Comparison of ENCODE assay signal across 7 mouse cellular contexts in the genomic region with DNA sequence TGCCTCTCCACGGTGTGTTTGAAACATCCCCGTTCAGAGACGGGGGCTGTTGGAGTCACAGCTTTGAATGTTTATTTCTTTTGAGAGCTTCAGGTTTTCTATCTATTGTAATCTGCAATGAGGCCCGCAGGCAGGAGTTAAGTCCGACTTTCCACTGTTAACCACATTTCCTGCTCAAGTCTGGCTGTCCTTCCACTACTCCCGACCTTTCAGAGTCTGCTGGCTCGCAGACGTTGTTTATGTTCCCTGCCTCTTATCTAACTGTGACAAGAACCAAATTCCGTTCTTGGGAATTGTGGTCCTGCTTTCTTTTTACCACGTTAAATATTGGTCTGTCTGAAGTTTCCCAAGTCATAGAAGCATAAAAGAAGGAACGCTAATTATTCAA. TPM values are rescaled to one million over a fixed set of nuclear protein-coding genes. Genes with fewer than 3 reads are reported as not detected.
DNase-seq lines count a peak whose midpoint lies in the region; ATAC-seq and TF ChIP-seq lines count a peak whose summit lies in the region.

No protein-coding gene starts in this region.

- peak overlapping the region; percentile 72 for H3K4me3 ChIP-seq in G1E (ENCODE audit: low read depth, low read length)
- H3K4me3 ChIP-seq in embryonic facial prominence, embryonic 10.5 days: peak overlapping the region; percentile 34; the same call in 1 of the 2 replicates
- 0 out of 2 replicates have a peak overlapping the region, but pooled peaks have one; percentile 15 for H3K4me3 ChIP-seq in intestine, embryonic 14.5 days (ENCODE audit: low read depth, low read length)
- H3K4me3 ChIP-seq in liver, postnatal 0 days (ENCODE audit: low read depth, low read length): peak overlapping the region; percentile 63
- H3K4me3 ChIP-seq in forebrain, embryonic 16.5 days (replicated peaks; ENCODE audit: low read length): no peak overlapping the region

- no peak; the same call in 1 of the 2 replicates for ATAC-seq in G1E (ENCODE audit: extremely low read depth, insufficient number of reproducible peaks, low FRiP score, poor library complexity, severe bottlenecking)
- ATAC-seq in intestine, embryonic 14.5 days (replicated peaks; ENCODE audit: low FRiP score, low TSS enrichment, low read depth): no peak
- peak; percentile 66 for ATAC-seq in liver, postnatal 0 days
- ATAC-seq in forebrain, embryonic 16.5 days: no peak

- no peak; the same call in 1 of the 2 replicates for TF ChIP-seq EP300 in liver, postnatal 0 days (IDR thresholded peaks at IDR 0.05; ENCODE audit: low read depth)

- H3K4me2 ChIP-seq in intestine, embryonic 14.5 days (ENCODE audit: low read length): peak overlapping the region; percentile 42
- H3K4me2 ChIP-seq in liver, postnatal 0 days (ENCODE audit: low read depth, low read length): peak overlapping the region; percentile 67
- H3K4me2 ChIP-seq in forebrain, embryonic 16.5 days (ENCODE audit: low read length): no peak overlapping the region

- no peaks in the 10 kb centered on the region for H3K9me3 ChIP-seq in G1E (replicated peaks)
- no peaks in the 10 kb centered on the region for H3K9me3 ChIP-seq in embryonic facial prominence, embryonic 10.5 days
- no peaks in the 10 kb centered on the region for H3K9me3 ChIP-seq in intestine, embryonic 14.5 days (ENCODE audit: control insufficient read depth, low read length)
- H3K9me3 ChIP-seq in liver, postnatal 0 days (ENCODE audit: low read length): no peaks in the 10 kb centered on the region
- no peaks in the 10 kb centered on the region for H3K9me3 ChIP-seq in forebrain, embryonic 16.5 days (ENCODE audit: control insufficient read depth, low read length)

- 39% methylated on average over 11 of the region's 11 CpGs for WGBS in embryonic facial prominence, embryonic 10.5 days
- WGBS in intestine, embryonic 14.5 days: 9% methylated on average over 11 of the region's 11 CpGs
- 9% methylated on average over 11 of the region's 11 CpGs for WGBS in liver, postnatal 0 days (ENCODE audit: insufficient replicate concordance)
- 67% methylated on average over 11 of the region's 11 CpGs for WGBS in forebrain, embryonic 16.5 days

- no peaks in the 10 kb centered on the region for H3K27me3 ChIP-seq in G1E (ENCODE audit: insufficient read depth, low read length)
- H3K27me3 ChIP-seq in embryonic facial prominence, embryonic 10.5 days (replicated peaks; ENCODE audit: low read depth, poor library complexity, severe bottlenecking): no peaks in the 10 kb centered on the region
- no peaks in the 10 kb centered on the region for H3K27me3 ChIP-seq in intestine, embryonic 14.5 days (replicated peaks; ENCODE audit: control insufficient read depth, insufficient read depth, low read length)
- H3K27me3 ChIP-seq in liver, postnatal 0 days (ENCODE audit: insufficient read depth, low read length): no peaks in the 10 kb centered on the region
- no peaks in the 10 kb centered on the region for H3K27me3 ChIP-seq in forebrain, embryonic 16.5 days (replicated peaks; ENCODE audit: control insufficient read depth, insufficient read depth, low read length)

- no peak for DNase-seq in G1E (ENCODE audit: low spot score)
- DNase-seq in embryonic facial prominence, embryonic 10.5 days (ENCODE audit: low spot score): no peak
- DNase-seq in intestine, embryonic 14.5 days (ENCODE audit: low spot score): no peak
- DNase-seq in liver, postnatal 0 days: no peak
- no peak for DNase-seq in layer of hippocampus, adult 9-10 months (ENCODE audit: low spot score)
- no peak for DNase-seq in cerebellum, postnatal 36 days

- H3K36me3 ChIP-seq in G1E (replicated peaks): peaks cover 11% of the 10 kb centered on the region
- no peaks in the 10 kb centered on the region for H3K36me3 ChIP-seq in embryonic facial prominence, embryonic 10.5 days (replicated peaks)
- no peaks in the 10 kb centered on the region for H3K36me3 ChIP-seq in intestine, embryonic 14.5 days (ENCODE audit: control insufficient read depth, insufficient read depth, low read length)
- H3K36me3 ChIP-seq in liver, postnatal 0 days (replicated peaks; ENCODE audit: insufficient read depth, low read length): no peaks in the 10 kb centered on the region
- no peaks in the 10 kb centered on the region for H3K36me3 ChIP-seq in forebrain, embryonic 16.5 days (ENCODE audit: control insufficient read depth, insufficient read depth)

- no peak for TF ChIP-seq CTCF in G1E (IDR thresholded peaks at IDR 0.05; ENCODE audit: low read depth, low read length)
- no peak for TF ChIP-seq CTCF in liver, postnatal 0 days (IDR thresholded peaks at IDR 0.05; ENCODE audit: low read depth)

- peak overlapping the region; percentile 22; the same call in 1 of the 2 replicates for H3K9ac ChIP-seq in intestine, embryonic 14.5 days (ENCODE audit: low read length)
- peak overlapping the region; percentile 78 for H3K9ac ChIP-seq in liver, postnatal 0 days (replicated peaks)
- no peak overlapping the region for H3K9ac ChIP-seq in forebrain, embryonic 16.5 days (replicated peaks; ENCODE audit: low read depth, low read length)

- H3K4me1 ChIP-seq in G1E (ENCODE audit: insufficient read depth, low read depth, low read length): peaks cover 65% of the 10 kb centered on the region
- peaks cover 35% of the 10 kb centered on the region for H3K4me1 ChIP-seq in embryonic facial prominence, embryonic 10.5 days
- peaks cover 27% of the 10 kb centered on the region for H3K4me1 ChIP-seq in intestine, embryonic 14.5 days (replicated peaks; ENCODE audit: control insufficient read depth, insufficient read depth, low read length)
- H3K4me1 ChIP-seq in liver, postnatal 0 days (ENCODE audit: insufficient read depth): peaks cover 20% of the 10 kb centered on the region
- no peaks in the 10 kb centered on the region for H3K4me1 ChIP-seq in forebrain, embryonic 16.5 days (replicated peaks; ENCODE audit: control insufficient read depth, insufficient read depth, low read length)

- H3K27ac ChIP-seq in embryonic facial prominence, embryonic 10.5 days (replicated peaks): peak overlapping the region; percentile 75
- peak overlapping the region; percentile 88 for H3K27ac ChIP-seq in intestine, embryonic 14.5 days (ENCODE audit: low read depth)
- peak overlapping the region; percentile 97 for H3K27ac ChIP-seq in liver, postnatal 0 days (ENCODE audit: low read depth)
- H3K27ac ChIP-seq in forebrain, embryonic 16.5 days (ENCODE audit: low read length): no peak overlapping the region

RNA-seq across cellular contexts. Expression of gene Art4, which starts 0.3 kb away (rescaled TPM):
- total RNA-seq in G1E (2014; fragmentation: Nextera tagmentation) (14.2 and 27.8 TPM in 2 replicates), G1E (2017) (30.5 and 31.7 TPM in 2 replicates)
- 1.7 and 1.8 TPM in 2 replicates for polyA plus RNA-seq in G1E (2012)
- 2.2 and 2.6 TPM in 2 replicates for polyA plus RNA-seq in embryonic facial prominence, embryonic 10.5 days (2016; fragmentation: Nextera tagmentation; extraction: Ambion mirVana)
- 2.0 and 3.5 TPM in 2 replicates for polyA plus RNA-seq in intestine, embryonic 14.5 days (2014; fragmentation: Nextera tagmentation; extraction: Ambion mirVana)
- polyA plus RNA-seq in liver, postnatal 0 days (2015; fragmentation: Nextera tagmentation; extraction: Ambion mirVana): 10.6 and 11.1 TPM in 2 replicates
- 0.08 and 0.09 TPM in 2 replicates for polyA plus RNA-seq in forebrain, embryonic 16.5 days (2015; fragmentation: Nextera tagmentation; extraction: Ambion mirVana)

RNA-seq across cellular contexts. Expression of gene Mgp, which starts 17.8 kb away (rescaled TPM):
- total RNA-seq in G1E (2014; fragmentation: Nextera tagmentation): not detected in 2 replicates
- total RNA-seq in G1E (2017): 0.16 and 0.41 TPM in 2 replicates
- polyA plus RNA-seq in G1E (2012): not detected in 2 replicates
- polyA plus RNA-seq in embryonic facial prominence, embryonic 10.5 days (2016; fragmentation: Nextera tagmentation; extraction: Ambion mirVana): 3.5 and 4.2 TPM in 2 replicates
- polyA plus RNA-seq in intestine, embryonic 14.5 days (2014; fragmentation: Nextera tagmentation; extraction: Ambion mirVana): 101 and 117 TPM in 2 replicates
- 4.5 and 6.2 TPM in 2 replicates for polyA plus RNA-seq in liver, postnatal 0 days (2015; fragmentation: Nextera tagmentation; extraction: Ambion mirVana)
- polyA plus RNA-seq in forebrain, embryonic 16.5 days (2015; fragmentation: Nextera tagmentation; extraction: Ambion mirVana): 8.2 and 22.7 TPM in 2 replicates

RNA-seq across cellular contexts. Expression of gene Smco3, which starts 22.6 kb away (rescaled TPM):
- total RNA-seq in G1E (2014; fragmentation: Nextera tagmentation) (not detected in 2 replicates), G1E (2017) (0.12 and 0.38 TPM in 2 replicates)
- not detected in 2 replicates for polyA plus RNA-seq in G1E (2012)
- polyA plus RNA-seq in embryonic facial prominence, embryonic 10.5 days (2016; fragmentation: Nextera tagmentation; extraction: Ambion mirVana): not detected in 2 replicates
- polyA plus RNA-seq in intestine, embryonic 14.5 days (2014; fragmentation: Nextera tagmentation; extraction: Ambion mirVana): 3.7 and 4.0 TPM in 2 replicates
- polyA plus RNA-seq in liver, postnatal 0 days (2015; fragmentation: Nextera tagmentation; extraction: Ambion mirVana): not detected in 2 replicates
- 0.54 and 0.91 TPM in 2 replicates for polyA plus RNA-seq in forebrain, embryonic 16.5 days (2015; fragmentation: Nextera tagmentation; extraction: Ambion mirVana)

RNA-seq across cellular contexts. Expression of gene Wbp11, which starts 29.8 kb away (rescaled TPM):
- total RNA-seq in G1E (2014; fragmentation: Nextera tagmentation) (172 and 202 TPM in 2 replicates), G1E (2017) (35.3 and 49.0 TPM in 2 replicates)
- polyA plus RNA-seq in G1E (2012): 307 and 347 TPM in 2 replicates
- polyA plus RNA-seq in embryonic facial prominence, embryonic 10.5 days (2016; fragmentation: Nextera tagmentation; extraction: Ambion mirVana): 163 and 165 TPM in 2 replicates
- 113 TPM in 2 replicates for polyA plus RNA-seq in intestine, embryonic 14.5 days (2014; fragmentation: Nextera tagmentation; extraction: Ambion mirVana)
- 32.8 and 33.8 TPM in 2 replicates for polyA plus RNA-seq in liver, postnatal 0 days (2015; fragmentation: Nextera tagmentation; extraction: Ambion mirVana)
- 79.2 and 82.3 TPM in 2 replicates for polyA plus RNA-seq in forebrain, embryonic 16.5 days (2015; fragmentation: Nextera tagmentation; extraction: Ambion mirVana)

RNA-seq across cellular contexts. Expression of gene BC049715, which starts 30.4 kb away (rescaled TPM):
- total RNA-seq in G1E (2014; fragmentation: Nextera tagmentation) (2.0 and 2.6 TPM in 2 replicates), G1E (2017) (1.5 and 1.9 TPM in 2 replicates)
- polyA plus RNA-seq in G1E (2012): 2.6 and 4.2 TPM in 2 replicates
- polyA plus RNA-seq in embryonic facial prominence, embryonic 10.5 days (2016; fragmentation: Nextera tagmentation; extraction: Ambion mirVana): 1.3 and 2.1 TPM in 2 replicates
- polyA plus RNA-seq in intestine, embryonic 14.5 days (2014; fragmentation: Nextera tagmentation; extraction: Ambion mirVana): 1.1 and 1.7 TPM in 2 replicates
- polyA plus RNA-seq in liver, postnatal 0 days (2015; fragmentation: Nextera tagmentation; extraction: Ambion mirVana): 0.44 and 0.99 TPM in 2 replicates
- 1.0 and 1.4 TPM in 2 replicates for polyA plus RNA-seq in forebrain, embryonic 16.5 days (2015; fragmentation: Nextera tagmentation; extraction: Ambion mirVana)
